Mouse (Mus musculus) testis, adult 2 months (tissue): ENCODE measurements around the gene Ncor2. TPM values are rescaled to one million over a fixed set of nuclear protein-coding genes. Genes with fewer than 3 reads are reported as not detected.
"Not testable (repeated sequence)": the region's sequence is repeated elsewhere in the genome, so short reads cannot be mapped to it uniquely, and the experiment has no call there.

Source experiments
- H3K27ac ChIP-seq: fragments of 200-500 bp; 2 replicates; pipeline ENCODE4 v1.5.1; 2012; ENCODE audit warnings: low read depth, low read length; ENCODE audit not compliant: control insufficient read depth, insufficient read depth
- H3K27me3 ChIP-seq: fragments of 200-500 bp; 2 replicates; pipeline ENCODE4 v1.6.1; 2012; ENCODE audit warnings: mild to moderate bottlenecking, low read length, moderate library complexity; ENCODE audit not compliant: control insufficient read depth, insufficient read depth
- H3K36me3 ChIP-seq: fragments of 200-500 bp; 2 replicates; pipeline ENCODE4 v1.6.1; 2012; ENCODE audit warnings: mild to moderate bottlenecking, low read length; ENCODE audit not compliant: control insufficient read depth, insufficient read depth
- H3K4me1 ChIP-seq: fragments of 200-500 bp; 2 replicates; pipeline ENCODE4 v1.6.1; 2012; ENCODE audit warnings: low read length; ENCODE audit not compliant: control insufficient read depth, insufficient read depth
- H3K4me3 ChIP-seq: fragments of 200-500 bp; 2 replicates; pipeline ENCODE4 v1.5.1; 2012; ENCODE audit warnings: low read depth, mild to moderate bottlenecking, low read length, moderate library complexity, mixed read lengths; ENCODE audit not compliant: control insufficient read depth
- CTCF ChIP-seq: fragments of 200-500 bp; IDR thresholded peaks from 2 replicates; pipeline ENCODE4 v1.5.1; 2012; ENCODE audit warnings: low read depth, mild to moderate bottlenecking, inconsistent platforms, low read length, moderate library complexity; ENCODE audit not compliant: control insufficient read depth, insufficient read depth, insufficient replicate concordance
- POLR2A ChIP-seq: fragments of 200-500 bp; IDR thresholded peaks from 2 replicates; pipeline ENCODE4 v1.6.1; 2012; ENCODE audit warnings: low read depth, mild to moderate bottlenecking, inconsistent platforms, low read length, moderate library complexity; ENCODE audit not compliant: control insufficient read depth
- polyA plus RNA-seq: library from polyadenylated mRNA; depleted of rRNA; stranded (reverse); fragments of >200 nt; gene quantifications from 2 replicates; pipeline ENCODE4 v1.2.3, GENCODE M21; 2012

Ncor2 gene
- polyA plus RNA-seq, 1 experiment = 28.0 TPM

GRCm38 (mm10) chr5:125217426-125218170, 38.6 kb upstream of the Ncor2 start:
- H3K4me3 ChIP-seq = no peak overlapping the region
- no peak for TF ChIP-seq CTCF
- TF ChIP-seq POLR2A = no peak
- H3K36me3 ChIP-seq = no peaks in the 10 kb centered on the region
- no peaks in the 10 kb centered on the region for H3K27me3 ChIP-seq
- H3K27ac ChIP-seq = no peak overlapping the region
- peaks cover 18% of the 10 kb centered on the region for H3K4me1 ChIP-seq

GRCm38 (mm10) chr5:125215930-125216459, 37.0 kb upstream of the Ncor2 start:
- TF ChIP-seq POLR2A (no peak), CTCF (0 out of 2 replicates have a peak, but pooled peaks have one; percentile 0)
- no peaks in the 10 kb centered on the region for H3K27me3 ChIP-seq
- H3K27ac ChIP-seq = peak overlapping the region; percentile 86
- H3K36me3 ChIP-seq = no peaks in the 10 kb centered on the region
- H3K4me3 ChIP-seq = peak overlapping the region; percentile 53
- peaks cover 14% of the 10 kb centered on the region for H3K4me1 ChIP-seq

GRCm38 (mm10) chr5:125215346-125215929, 36.4 kb upstream of the Ncor2 start:
- Histone ChIP-seq H3K36me3 (no peaks in the 10 kb centered on the region), H3K27me3 (no peaks in the 10 kb centered on the region), H3K4me1 (peaks cover 14% of the 10 kb centered on the region), H3K4me3 (no peak overlapping the region; the same call in 1 of the 2 replicates), H3K27ac (peak overlapping the region; percentile 86)
- TF ChIP-seq POLR2A = no peak; the same call in 1 of the 2 replicates
- TF ChIP-seq CTCF = no peak

GRCm38 (mm10) chr5:125214064-125214463, 35.0 kb upstream of the Ncor2 start:
- H3K27ac ChIP-seq = 0 out of 2 replicates have a peak overlapping the region, but pooled peaks have one; percentile 38
- no peaks in the 10 kb centered on the region for H3K27me3 ChIP-seq
- H3K4me1 ChIP-seq = peaks cover 13% of the 10 kb centered on the region
- TF ChIP-seq POLR2A (no peak), CTCF (no peak)
- no peak overlapping the region for H3K4me3 ChIP-seq
- no peaks in the 10 kb centered on the region for H3K36me3 ChIP-seq

- not testable (repeated sequence) for H3K27me3 ChIP-seq, H3K27ac ChIP-seq, H3K4me3 ChIP-seq, H3K36me3 ChIP-seq, H3K4me1 ChIP-seq
- TF ChIP-seq CTCF = peak; percentile 20; the same call in 1 of the 2 replicates
Observed at GRCm38 (mm10) chr5:125204910-125205309, 25.9 kb upstream of the Ncor2 start.

GRCm38 (mm10) chr5:125204199-125204815, 25.3 kb upstream of the Ncor2 start:
- Histone ChIP-seq H3K4me3 (no peak overlapping the region), H3K27ac (no peak overlapping the region), H3K4me1 (peaks cover 10% of the 10 kb centered on the region), H3K36me3 (no peaks in the 10 kb centered on the region), H3K27me3 (no peaks in the 10 kb centered on the region)
- TF ChIP-seq POLR2A = no peak
- 0 out of 2 replicates have a peak, but pooled peaks have one; percentile 6 for TF ChIP-seq CTCF

- Histone ChIP-seq H3K4me1 (peaks cover 10% of the 10 kb centered on the region), H3K27ac (no peak overlapping the region), H3K27me3 (no peaks in the 10 kb centered on the region), H3K36me3 (no peaks in the 10 kb centered on the region), H3K4me3 (no peak overlapping the region)
- TF ChIP-seq CTCF (no peak), POLR2A (no peak)
Observed at GRCm38 (mm10) chr5:125203759-125204158, 24.7 kb upstream of the Ncor2 start.
